Mouse (Mus musculus): Measurements from ENCODE around the gene Bcl2. TPM values are rescaled to one million over a fixed set of nuclear protein-coding genes. Genes with fewer than 3 reads are reported as not detected.
A peak's percentile ranks its signal among the peaks of the same experiment; 100 is the strongest.
"Not testable (repeated sequence)": the region's sequence is repeated elsewhere in the genome, so short reads cannot be mapped to it uniquely, and the experiment has no call there.

Bcl2 gene
- total and polyA plus RNA-seq, 3 experiments, result 1.3 to 5.0 (median 3.5) TPM

DNA sequence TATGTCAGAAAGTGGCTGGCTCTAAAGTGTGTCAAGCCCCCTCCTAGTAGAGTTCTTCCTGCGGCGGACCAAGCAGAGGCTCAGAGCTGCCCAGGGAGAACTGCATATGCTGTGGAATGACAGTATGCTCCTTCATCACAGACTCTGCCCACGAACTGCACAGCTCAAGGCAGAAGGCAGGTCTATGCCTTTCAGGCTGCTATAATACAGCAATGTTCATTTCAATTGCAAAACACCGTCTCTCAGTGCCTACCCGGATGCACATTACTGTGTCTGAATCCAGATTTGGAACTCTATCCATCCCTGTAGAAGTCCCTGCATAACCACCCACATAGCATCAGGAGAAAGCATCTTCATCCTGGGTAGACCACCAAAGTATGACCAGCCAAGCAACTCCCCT is 25.7 kb upstream of the Bcl2 start:
- intact Hi-C loops (cut with DNase I), result loop anchor here (5.0 kb wide), 2 partner anchors 198 to 313 kb away; no protein-coding TSS in a partner anchor
- Histone ChIP-seq H3K27me3 (ENCODE audit: control insufficient read depth, insufficient read depth, low read length) (no peaks in the 10 kb centered on the region), H3K36me3 (ENCODE audit: control insufficient read depth, insufficient read depth, low read length) (no peaks in the 10 kb centered on the region; the same call in 1 of the 2 replicates), H3K79me2 (replicated peaks; ENCODE audit: control insufficient read depth, insufficient read depth, low read length) (no peaks in the 10 kb centered on the region), H3K27ac (no peak overlapping the region), H3K9ac (ENCODE audit: low read depth, low read length) (no peak overlapping the region), H3K4me3 (no peak overlapping the region), H3K4me1 (ENCODE audit: control insufficient read depth, insufficient read depth, low read length) (no peaks in the 10 kb centered on the region)
- 92% methylated on average over 5 of the region's 5 CpGs for WGBS
- no peak for DNase-seq
- TF ChIP-seq EP300 (IDR thresholded peaks at IDR 0.05; ENCODE audit: insufficient read depth, low read depth, low read length) (no peak), POLR2A (IDR thresholded peaks at IDR 0.05; ENCODE audit: insufficient read depth, low read depth, low read length) (no peak), CTCF (IDR thresholded peaks at IDR 0.05) (no peak)

GRCm38 (mm10) chr1:106738092-106738491 is 24.0 kb upstream of the Bcl2 start:
- TF ChIP-seq EP300 (IDR thresholded peaks at IDR 0.05; ENCODE audit: insufficient read depth, low read depth, low read length) (no peak), CTCF (IDR thresholded peaks at IDR 0.05) (peak; percentile 64), POLR2A (IDR thresholded peaks at IDR 0.05; ENCODE audit: insufficient read depth, low read depth, low read length) (no peak)
- intact Hi-C loops (cut with DNase I), result loop anchor here (5.0 kb wide), 2 partner anchors 196 to 311 kb away; no protein-coding TSS in a partner anchor
- Histone ChIP-seq H3K27ac (no peak overlapping the region), H3K4me1 (ENCODE audit: control insufficient read depth, insufficient read depth, low read length) (no peaks in the 10 kb centered on the region), H3K36me3 (ENCODE audit: control insufficient read depth, insufficient read depth, low read length) (no peaks in the 10 kb centered on the region), H3K79me2 (replicated peaks; ENCODE audit: control insufficient read depth, insufficient read depth, low read length) (no peaks in the 10 kb centered on the region), H3K27me3 (ENCODE audit: control insufficient read depth, insufficient read depth, low read length) (no peaks in the 10 kb centered on the region), H3K9ac (ENCODE audit: low read depth, low read length) (no peak overlapping the region), H3K4me3 (no peak overlapping the region)
- 88% methylated on average over 3 of the region's 3 CpGs for WGBS
- no peak for DNase-seq

GRCm38 (mm10) chr1:106736211-106736610 is 22.1 kb upstream of the Bcl2 start:
- DNase-seq, result no peak
- H3K9ac ChIP-seq (ENCODE audit: low read depth, low read length), result no peak overlapping the region
- H3K4me1 ChIP-seq (ENCODE audit: control insufficient read depth, insufficient read depth, low read length), result no peaks in the 10 kb centered on the region
- intact Hi-C loops (cut with DNase I), result loop anchor here (5.0 kb wide), 2 partner anchors 194 to 309 kb away; no protein-coding TSS in a partner anchor
- WGBS, result 92% methylated on average over 8 of the region's 8 CpGs
- no peaks in the 10 kb centered on the region for H3K27me3 ChIP-seq (ENCODE audit: control insufficient read depth, insufficient read depth, low read length)
- no peak overlapping the region for H3K27ac ChIP-seq
- no peak for TF ChIP-seq POLR2A (IDR thresholded peaks at IDR 0.05; ENCODE audit: insufficient read depth, low read depth, low read length)
- TF ChIP-seq CTCF (IDR thresholded peaks at IDR 0.05), result no peak
- TF ChIP-seq EP300 (IDR thresholded peaks at IDR 0.05; ENCODE audit: insufficient read depth, low read depth, low read length), result no peak
- H3K4me3 ChIP-seq, result no peak overlapping the region
- H3K79me2 ChIP-seq (replicated peaks; ENCODE audit: control insufficient read depth, insufficient read depth, low read length), result no peaks in the 10 kb centered on the region
- no peaks in the 10 kb centered on the region for H3K36me3 ChIP-seq (ENCODE audit: control insufficient read depth, insufficient read depth, low read length)

DNA sequence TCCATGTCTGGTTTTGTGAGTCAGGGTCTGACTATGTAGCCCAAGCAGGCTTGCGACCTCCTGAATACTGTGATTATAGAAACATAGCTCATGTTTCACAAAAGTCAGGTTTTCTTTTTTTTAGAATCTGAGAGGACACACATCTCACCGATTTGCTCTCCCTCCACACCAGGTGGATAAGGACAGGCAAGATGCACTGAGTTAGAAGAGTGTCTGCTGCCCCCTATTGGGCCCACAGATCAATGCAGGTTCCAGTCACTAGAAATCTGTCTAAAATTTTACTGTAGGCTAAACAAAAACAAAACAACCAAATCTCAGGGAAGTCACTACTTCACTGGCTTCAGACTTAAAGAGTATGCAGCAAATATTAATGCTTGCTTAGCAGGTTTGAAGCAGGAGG is 21.5 kb upstream of the Bcl2 start:
- Histone ChIP-seq H3K36me3 (ENCODE audit: control insufficient read depth, insufficient read depth, low read length) (no peaks in the 10 kb centered on the region), H3K27me3 (ENCODE audit: control insufficient read depth, insufficient read depth, low read length) (no peaks in the 10 kb centered on the region)

DNA sequence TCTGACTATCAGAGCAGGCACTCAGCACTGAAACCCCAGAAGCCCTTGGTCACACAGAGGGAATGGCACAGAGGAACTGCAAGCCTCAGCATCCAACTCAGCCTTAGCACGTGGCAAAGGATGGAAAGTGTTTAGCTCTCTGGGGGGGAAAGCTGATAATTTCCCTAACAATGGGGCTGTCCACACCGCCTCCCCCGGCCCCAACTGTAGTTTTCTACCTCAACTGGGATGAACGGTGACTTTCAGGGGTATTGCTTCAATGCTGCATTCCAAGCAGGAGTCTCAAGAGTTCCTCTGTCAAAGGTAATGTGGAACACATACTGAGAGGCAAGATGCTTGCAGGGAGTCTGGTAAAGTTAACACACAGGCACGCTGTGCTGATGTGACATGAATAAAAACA is 8.0 kb upstream of the Bcl2 start:
- no peak overlapping the region for H3K27ac ChIP-seq
- intact Hi-C loops (cut with DNase I), result no loop called here
- 60% methylated on average over 5 of the region's 5 CpGs for WGBS
- no peaks in the 10 kb centered on the region for H3K27me3 ChIP-seq (ENCODE audit: control insufficient read depth, insufficient read depth, low read length)
- H3K4me3 ChIP-seq, result no peak overlapping the region
- no peaks in the 10 kb centered on the region for H3K36me3 ChIP-seq (ENCODE audit: control insufficient read depth, insufficient read depth, low read length)
- H3K9ac ChIP-seq (ENCODE audit: low read depth, low read length), result no peak overlapping the region
- TF ChIP-seq POLR2A (IDR thresholded peaks at IDR 0.05; ENCODE audit: insufficient read depth, low read depth, low read length), result no peak
- TF ChIP-seq EP300 (IDR thresholded peaks at IDR 0.05; ENCODE audit: insufficient read depth, low read depth, low read length), result no peak
- TF ChIP-seq CTCF (IDR thresholded peaks at IDR 0.05), result no peak
- no peaks in the 10 kb centered on the region for H3K4me1 ChIP-seq (ENCODE audit: control insufficient read depth, insufficient read depth, low read length)
- H3K79me2 ChIP-seq (replicated peaks; ENCODE audit: control insufficient read depth, insufficient read depth, low read length), result no peaks in the 10 kb centered on the region
- DNase-seq, result no peak

More for the DNA sequence above, 21.5 kb upstream of the Bcl2 start:
- DNase-seq, result peak; percentile 27 to 51
- intact Hi-C loops (cut with DNase I), result loop anchor here (1.0 to 5.0 kb wide), 3 partner anchors 193 to 308 kb away; no protein-coding TSS in a partner anchor
- no peak overlapping the region for H3K27ac ChIP-seq
- H3K4me3 ChIP-seq, result no peak overlapping the region
- 58% methylated on average over 2 of the region's 2 CpGs for WGBS
- H3K9ac ChIP-seq (ENCODE audit: low read depth, low read length), result no peak overlapping the region
- TF ChIP-seq CTCF (IDR thresholded peaks at IDR 0.05) (peak; percentile 92), EP300 (IDR thresholded peaks at IDR 0.05; ENCODE audit: insufficient read depth, low read depth, low read length) (no peak)
- H3K4me1 ChIP-seq (ENCODE audit: control insufficient read depth, insufficient read depth, low read length), result no peaks in the 10 kb centered on the region
- H3K79me2 ChIP-seq (replicated peaks; ENCODE audit: control insufficient read depth, insufficient read depth, low read length), result no peaks in the 10 kb centered on the region

- H3K27ac ChIP-seq; H3K4me3 ChIP-seq; H3K36me3 ChIP-seq (ENCODE audit: control insufficient read depth, insufficient read depth, low read length); H3K9ac ChIP-seq (ENCODE audit: low read depth, low read length); H3K79me2 ChIP-seq (replicated peaks; ENCODE audit: control insufficient read depth, insufficient read depth, low read length); DNase-seq; H3K4me1 ChIP-seq (ENCODE audit: control insufficient read depth, insufficient read depth, low read length); H3K27me3 ChIP-seq (ENCODE audit: control insufficient read depth, insufficient read depth, low read length): not testable (repeated sequence)
- 64% methylated on average over 7 of the region's 7 CpGs for WGBS
- intact Hi-C loops (cut with DNase I), result loop anchor here (1.0 kb wide), 4 partner anchors 89 to 292 kb away; no protein-coding TSS in a partner anchor
Observed at GRCm38 (mm10) chr1:106717736-106718135, 3.7 kb upstream of the Bcl2 start.

Data from heart, adult 2 months (tissue).